Mouse (Mus musculus) adrenal gland, postnatal 14 days (tissue): ENCODE results near the gene Vmn1r226. TPM values are rescaled to one million over a fixed set of nuclear protein-coding genes. Genes with fewer than 3 reads are reported as not detected.

Experiments
- DNase-seq: peaks from one replicate; pipeline ENCODE4 v3.0.0; 2021; ENCODE audit warnings: mixed read lengths
- long read RNA-seq, 2 experiments: library from polyadenylated mRNA; stranded (forward); transcript quantifications; one replicate each; pipeline ENCODE4 v2.0.0; 2021
- total RNA-seq: library from RNA; stranded (reverse); gene quantifications from 2 replicates; pipeline ENCODE4 v1.2.3, GENCODE M21; 2021

Gene Vmn1r226
- not detected in 2 replicates for total RNA-seq
- long read RNA-seq, experiment 1: 0 reads
- long read RNA-seq, experiment 2: 0 reads

- DNase-seq: no peak
These were observed at the start of gene Vmn1r226 for GRCm38 (mm10) chr17:20682543-20682942. Gene Vmn1r226, plus strand, starts transcription at chr17:20682843.

- no peak for DNase-seq
These were observed 46.9 kb downstream of the Vmn1r226 start, which contains the start of gene Vmn1r227 for GRCm38 (mm10) chr17:20729543-20729942. Gene Vmn1r227, plus strand, starts transcription at chr17:20729843.

Other genes with a start within 250 kb of the Vmn1r226 start
- gene Vmn2r108, start 201.5 kb upstream of the Vmn1r226 start, total RNA-seq: not detected in 2 replicates
- not detected in 2 replicates for gene Vmn1r225, start 184.7 kb upstream of the Vmn1r226 start, total RNA-seq
- gene Vmn2r109, start 118.1 kb upstream of the Vmn1r226 start, total RNA-seq: not detected in 2 replicates
- not detected in 2 replicates for gene Vmn2r110, start 86.4 kb upstream of the Vmn1r226 start, total RNA-seq
- not detected in 2 replicates for gene Fpr-rs3, start 58.0 kb upstream of the Vmn1r226 start, total RNA-seq
- not detected in 2 replicates for gene Vmn1r227, start 47.0 kb downstream of the Vmn1r226 start, total RNA-seq
- gene Vmn1r228, start 103.3 kb downstream of the Vmn1r226 start, total RNA-seq: not detected in 2 replicates
- not detected in 2 replicates for gene Vmn1r229, start 128.7 kb downstream of the Vmn1r226 start, total RNA-seq
- gene Vmn1r230, start 157.6 kb downstream of the Vmn1r226 start, total RNA-seq: not detected in 2 replicates
- not detected in 2 replicates for gene Vmn1r231, start 222.2 kb downstream of the Vmn1r226 start, total RNA-seq
- not detected in 2 replicates for gene Vmn1r232, start 236.9 kb downstream of the Vmn1r226 start, total RNA-seq